Mouse (Mus musculus) liver, postnatal 0 days (tissue): Measurements from ENCODE around the gene Bcar3.

Source experiments
- CTCF ChIP-seq: sonication (generic); IDR thresholded peaks from 2 replicates; pipeline ENCODE4 v1.5.1; 2016; ENCODE audit warnings: antibody characterized with exemption, low read depth
- EP300 ChIP-seq: IDR thresholded peaks from 2 replicates; pipeline ENCODE4 v1.6.1; 2016; ENCODE audit warnings: antibody characterized with exemption, low read depth, mild to moderate bottlenecking

DNA sequence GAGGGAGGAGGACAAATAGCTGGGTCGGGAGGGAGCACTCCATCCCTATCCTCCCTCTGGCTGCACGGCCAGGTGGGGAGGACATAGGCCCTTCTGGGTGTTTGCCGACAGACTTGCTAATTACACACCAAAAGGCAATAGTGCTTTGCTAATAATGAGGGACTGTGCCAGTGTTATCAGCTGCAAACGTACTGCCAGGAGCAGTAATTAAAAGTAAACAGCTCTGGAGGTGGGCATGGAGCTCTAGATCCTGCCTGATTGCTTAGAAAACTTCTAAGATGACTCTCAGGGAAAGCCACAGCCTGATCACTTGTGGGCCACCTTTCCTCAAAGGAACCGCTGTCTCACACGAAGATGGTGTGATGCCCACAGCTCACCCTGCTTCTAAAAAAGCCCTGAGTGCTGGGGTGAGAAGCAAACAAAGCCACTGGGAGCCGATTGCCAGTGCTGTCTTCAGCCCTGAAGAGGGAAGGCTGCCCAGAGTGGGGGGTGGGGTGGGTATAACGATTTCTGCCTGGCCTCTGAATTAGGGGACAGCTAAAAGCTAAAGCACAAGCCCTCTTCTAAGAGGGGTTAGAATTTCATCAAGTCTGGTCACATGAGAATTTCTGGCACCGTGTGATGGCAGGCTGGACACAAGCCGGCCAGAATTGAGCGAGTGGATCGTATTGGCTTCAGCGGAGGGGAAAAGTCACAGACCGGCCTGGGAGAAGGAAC, 189.3 kb downstream of the Bcar3 start:
- TF ChIP-seq CTCF, result no peak
- no peak for TF ChIP-seq EP300
